ENCODE assay signal across 9 mouse cellular contexts in the genomic region with DNA sequence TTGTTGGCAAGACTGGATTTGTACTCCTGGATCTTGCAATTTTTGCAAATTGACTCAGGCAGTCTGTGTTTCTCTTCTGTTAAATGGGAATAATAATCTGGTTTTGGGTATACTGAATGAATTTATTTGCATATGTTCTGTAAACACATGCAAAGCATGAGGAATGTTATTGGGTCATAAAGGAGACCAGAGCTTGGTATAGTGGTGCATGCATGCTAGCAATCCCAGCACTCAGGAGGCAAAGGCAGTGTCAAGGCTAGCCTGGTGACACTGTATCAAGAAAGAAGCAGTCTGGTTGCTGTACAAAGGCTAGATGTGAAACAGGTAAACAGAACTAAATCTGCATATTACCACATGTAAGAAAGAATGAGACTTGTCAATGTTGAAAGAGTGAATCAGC. TPM values are rescaled to one million over a fixed set of nuclear protein-coding genes. Genes with fewer than 3 reads are reported as not detected.
DNase-seq lines count a peak whose midpoint lies in the region; ATAC-seq and TF ChIP-seq lines count a peak whose summit lies in the region.
"Had no signal": no experiment of that assay in that cellular context is flagged by ENCODE, and none has a peak within 500 bp of the region (broad histone marks: within the 10 kb centered on the region; RNA-seq: fewer than 3 reads in every experiment).

No protein-coding gene starts in this region.

- H3K9ac ChIP-seq in lung, embryonic 16.5 days (ENCODE audit: low read length): peak overlapping the region; percentile 92
- peak overlapping the region; percentile 83 for H3K9ac ChIP-seq in limb, embryonic 12.5 days (replicated peaks)
- H3K9ac ChIP-seq in stomach, embryonic 14.5 days (replicated peaks; ENCODE audit: low read depth, low read length): peak overlapping the region; percentile 82

- DNase-seq in lung, postnatal 36 days: no peak
- DNase-seq in forebrain, embryonic 10.5 days (ENCODE audit: extremely low spot score, low spot score): no peak
- no peak for DNase-seq in thymus, adult 2 months
- DNase-seq in layer of hippocampus, postnatal 25 days (ENCODE audit: extremely low spot score in 1 of 2, low spot score in 1 of 2): no peak
- no peak for DNase-seq in adrenal gland, adult 2 months

- H3K27ac ChIP-seq in lung, embryonic 16.5 days (ENCODE audit: low read length): no peak overlapping the region
- peak overlapping the region; percentile 97 for H3K27ac ChIP-seq in forebrain, embryonic 10.5 days
- H3K27ac ChIP-seq in limb, embryonic 12.5 days: peak overlapping the region; percentile 95; the same call in 1 of the 2 replicates
- H3K27ac ChIP-seq in stomach, embryonic 14.5 days (ENCODE audit: low read length): no peak overlapping the region
- no peak overlapping the region for H3K27ac ChIP-seq in thymus, adult 2 months (ENCODE audit: control insufficient read depth, insufficient read depth, low read length)

- no peak for ATAC-seq in lung, embryonic 16.5 days (ENCODE audit: low read depth)
- no peak for ATAC-seq in limb, embryonic 12.5 days (ENCODE audit: insufficient number of reproducible peaks, insufficient read depth, low FRiP score, low TSS enrichment, low read depth)
- ATAC-seq in stomach, embryonic 14.5 days (ENCODE audit: insufficient number of reproducible peaks, insufficient read depth, low FRiP score, low read depth): no peak

- peaks cover 10% of the 10 kb centered on the region for H3K4me1 ChIP-seq in lung, embryonic 16.5 days (replicated peaks; ENCODE audit: control insufficient read depth, insufficient read depth, low read length)
- H3K4me1 ChIP-seq in forebrain, embryonic 10.5 days: peaks cover 37% of the 10 kb centered on the region
- H3K4me1 ChIP-seq in limb, embryonic 12.5 days (replicated peaks): peaks cover 18% of the 10 kb centered on the region
- peaks cover 14% of the 10 kb centered on the region for H3K4me1 ChIP-seq in stomach, embryonic 14.5 days (ENCODE audit: control insufficient read depth, insufficient read depth, low read length)
- 0 out of 2 replicates have a peak, but pooled peaks cover 2% of the 10 kb centered on the region for H3K4me1 ChIP-seq in thymus, adult 2 months (replicated peaks; ENCODE audit: control insufficient read depth, insufficient read depth, low read length)

- peak overlapping the region; percentile 92 for H3K4me3 ChIP-seq in lung, embryonic 16.5 days (ENCODE audit: low read length)
- H3K4me3 ChIP-seq in forebrain, embryonic 10.5 days: peak overlapping the region; percentile 75
- H3K4me3 ChIP-seq in limb, embryonic 12.5 days (replicated peaks): peak overlapping the region; percentile 69
- H3K4me3 ChIP-seq in stomach, embryonic 14.5 days (ENCODE audit: low read depth, low read length): peak overlapping the region; percentile 71
- H3K4me3 ChIP-seq in thymus, adult 2 months (ENCODE audit: control insufficient read depth, insufficient read depth, low read length): no peak overlapping the region

- H3K36me3 ChIP-seq in lung, embryonic 16.5 days (ENCODE audit: control insufficient read depth, insufficient read depth, low read length): no peaks in the 10 kb centered on the region
- H3K36me3 ChIP-seq in forebrain, embryonic 10.5 days (replicated peaks): peaks cover 14% of the 10 kb centered on the region
- peaks cover 5% of the 10 kb centered on the region for H3K36me3 ChIP-seq in limb, embryonic 12.5 days
- no peaks in the 10 kb centered on the region for H3K36me3 ChIP-seq in stomach, embryonic 14.5 days (ENCODE audit: control insufficient read depth, insufficient read depth, low read length)
- peaks cover 5% of the 10 kb centered on the region for H3K36me3 ChIP-seq in thymus, adult 2 months (ENCODE audit: control insufficient read depth, insufficient read depth, low read length)

- no peak for TF ChIP-seq CTCF in thymus, adult 2 months (IDR thresholded peaks at IDR 0.05; ENCODE audit: borderline replicate concordance, control insufficient read depth, extremely low read depth, insufficient read depth, low read length, poor library complexity)

- no peaks in the 10 kb centered on the region for H3K27me3 ChIP-seq in lung, embryonic 16.5 days (ENCODE audit: control insufficient read depth, insufficient read depth, low read depth, low read length)
- H3K27me3 ChIP-seq in forebrain, embryonic 10.5 days (ENCODE audit: poor library complexity, severe bottlenecking): no peaks in the 10 kb centered on the region
- no peaks in the 10 kb centered on the region for H3K27me3 ChIP-seq in limb, embryonic 12.5 days
- H3K27me3 ChIP-seq in stomach, embryonic 14.5 days (ENCODE audit: control insufficient read depth, insufficient read depth, low read length): no peaks in the 10 kb centered on the region
- H3K27me3 ChIP-seq in thymus, adult 2 months (ENCODE audit: control insufficient read depth, insufficient read depth, low read length): no peaks in the 10 kb centered on the region

- H3K4me2 ChIP-seq in lung, embryonic 16.5 days (ENCODE audit: low read depth, low read length): peak overlapping the region; percentile 69
- H3K4me2 ChIP-seq in limb, embryonic 12.5 days: peak overlapping the region; percentile 76
- peak overlapping the region; percentile 75 for H3K4me2 ChIP-seq in stomach, embryonic 14.5 days (replicated peaks; ENCODE audit: low read depth, low read length)

- H3K9me3 ChIP-seq in lung, embryonic 16.5 days (ENCODE audit: control insufficient read depth, low read length): no peaks in the 10 kb centered on the region
- H3K9me3 ChIP-seq in forebrain, embryonic 10.5 days: no peaks in the 10 kb centered on the region
- H3K9me3 ChIP-seq in limb, embryonic 12.5 days: no peaks in the 10 kb centered on the region
- H3K9me3 ChIP-seq in stomach, embryonic 14.5 days (ENCODE audit: control insufficient read depth, low read depth, low read length): no peaks in the 10 kb centered on the region

- no peak for TF ChIP-seq POLR2A in thymus, adult 2 months (IDR thresholded peaks at IDR 0.05; ENCODE audit: control insufficient read depth, extremely low read depth, insufficient read depth, low read length, poor library complexity)

RNA-seq across cellular contexts. Expression of gene Ppp2r1a, which starts 1.5 kb away (rescaled TPM):
- polyA plus RNA-seq in lung, embryonic 16.5 days (2015; fragmentation: Nextera tagmentation; extraction: Ambion mirVana): 362 and 364 TPM in 2 replicates
- polyA plus RNA-seq in forebrain, embryonic 10.5 days (2016; fragmentation: Nextera tagmentation; extraction: Ambion mirVana): 471 and 496 TPM in 2 replicates
- polyA plus RNA-seq in limb, embryonic 12.5 days (2016; fragmentation: Nextera tagmentation; extraction: Ambion mirVana): 347 and 388 TPM in 2 replicates
- 429 and 450 TPM in 2 replicates for polyA plus RNA-seq in stomach, embryonic 14.5 days (2014; fragmentation: Nextera tagmentation; extraction: Ambion mirVana)
- polyA plus RNA-seq in thymus, adult 2 months (2012; rRNA removed): 224 and 227 TPM in 2 replicates
- 100 to 1,000 TPM; 645 to 674 TPM for total RNA-seq in layer of hippocampus, postnatal 25 days (2021)
- total RNA-seq in adrenal gland, adult 2 months (2021): 100 to 1,000 TPM; 282 to 298 TPM
- 164 and 223 TPM in 2 replicates for polyA plus RNA-seq in adrenal gland, adult 2 months (2012; rRNA removed)

RNA-seq across cellular contexts. Expression of gene Vmn1r232, which starts 27.1 kb away (rescaled TPM):
- polyA plus RNA-seq in lung, embryonic 16.5 days (2015; fragmentation: Nextera tagmentation; extraction: Ambion mirVana): not detected in 2 replicates
- polyA plus RNA-seq in forebrain, embryonic 10.5 days (2016; fragmentation: Nextera tagmentation; extraction: Ambion mirVana): not detected in 2 replicates
- not detected in 2 replicates for polyA plus RNA-seq in limb, embryonic 12.5 days (2016; fragmentation: Nextera tagmentation; extraction: Ambion mirVana)
- polyA plus RNA-seq in stomach, embryonic 14.5 days (2014; fragmentation: Nextera tagmentation; extraction: Ambion mirVana): not detected in 2 replicates
- polyA plus RNA-seq in thymus, adult 2 months (2012; rRNA removed): not detected in 2 replicates
- total RNA-seq in layer of hippocampus, postnatal 25 days (2021): not detected
- total RNA-seq in adrenal gland, adult 2 months (2021): not detected
- not detected in 2 replicates for polyA plus RNA-seq in adrenal gland, adult 2 months (2012; rRNA removed)
- total RNA-seq: common myeloid progenitor, adult 5-6 weeks had no signal

RNA-seq across cellular contexts. Expression of gene Vmn1r231, which starts 41.7 kb away (rescaled TPM):
- polyA plus RNA-seq in lung, embryonic 16.5 days (2015; fragmentation: Nextera tagmentation; extraction: Ambion mirVana): not detected in 2 replicates
- polyA plus RNA-seq in forebrain, embryonic 10.5 days (2016; fragmentation: Nextera tagmentation; extraction: Ambion mirVana): not detected in 2 replicates
- polyA plus RNA-seq in limb, embryonic 12.5 days (2016; fragmentation: Nextera tagmentation; extraction: Ambion mirVana): not detected in 2 replicates
- not detected in 2 replicates for polyA plus RNA-seq in stomach, embryonic 14.5 days (2014; fragmentation: Nextera tagmentation; extraction: Ambion mirVana)
- polyA plus RNA-seq in thymus, adult 2 months (2012; rRNA removed): not detected in 2 replicates
- total RNA-seq in layer of hippocampus, postnatal 25 days (2021): not detected
- not detected for total RNA-seq in adrenal gland, adult 2 months (2021)
- polyA plus RNA-seq in adrenal gland, adult 2 months (2012; rRNA removed): not detected in 2 replicates
- total RNA-seq: common myeloid progenitor, adult 5-6 weeks had no signal

RNA-seq across cellular contexts. Expression of gene Vmn1r233, which starts 49.6 kb away (rescaled TPM):
- polyA plus RNA-seq in lung, embryonic 16.5 days (2015; fragmentation: Nextera tagmentation; extraction: Ambion mirVana): not detected in 2 replicates
- not detected in 2 replicates for polyA plus RNA-seq in forebrain, embryonic 10.5 days (2016; fragmentation: Nextera tagmentation; extraction: Ambion mirVana)
- not detected in 2 replicates for polyA plus RNA-seq in limb, embryonic 12.5 days (2016; fragmentation: Nextera tagmentation; extraction: Ambion mirVana)
- polyA plus RNA-seq in stomach, embryonic 14.5 days (2014; fragmentation: Nextera tagmentation; extraction: Ambion mirVana): not detected in 2 replicates
- polyA plus RNA-seq in thymus, adult 2 months (2012; rRNA removed): not detected in 2 replicates
- not detected for total RNA-seq in layer of hippocampus, postnatal 25 days (2021)
- total RNA-seq in adrenal gland, adult 2 months (2021): not detected
- not detected in 2 replicates for polyA plus RNA-seq in adrenal gland, adult 2 months (2012; rRNA removed)
- total RNA-seq: common myeloid progenitor, adult 5-6 weeks had no signal

Comparison
In these comparisons a context has a peak if more than half of its experiments do, and no peak if none do; other contexts are left out.
1. H3K27ac ChIP-seq: peak in forebrain, embryonic 10.5 days (single experiment) and limb, embryonic 12.5 days (single experiment); none in lung, embryonic 16.5 days (single experiment), stomach, embryonic 14.5 days (single experiment) and thymus, adult 2 months (single experiment).
2. Peak in every context shown above with its lines, with median percentiles within 50 percentile points of each other: H3K4me2 ChIP-seq and H3K9ac ChIP-seq.